Mouse (Mus musculus): ENCODE data around the gene Bcl11a. TPM values are rescaled to one million over a fixed set of nuclear protein-coding genes. Genes with fewer than 3 reads are reported as not detected.

The Bcl11a gene
- polyA plus RNA-seq, 1 experiment from 2014 or later, result 116 TPM

DNA sequence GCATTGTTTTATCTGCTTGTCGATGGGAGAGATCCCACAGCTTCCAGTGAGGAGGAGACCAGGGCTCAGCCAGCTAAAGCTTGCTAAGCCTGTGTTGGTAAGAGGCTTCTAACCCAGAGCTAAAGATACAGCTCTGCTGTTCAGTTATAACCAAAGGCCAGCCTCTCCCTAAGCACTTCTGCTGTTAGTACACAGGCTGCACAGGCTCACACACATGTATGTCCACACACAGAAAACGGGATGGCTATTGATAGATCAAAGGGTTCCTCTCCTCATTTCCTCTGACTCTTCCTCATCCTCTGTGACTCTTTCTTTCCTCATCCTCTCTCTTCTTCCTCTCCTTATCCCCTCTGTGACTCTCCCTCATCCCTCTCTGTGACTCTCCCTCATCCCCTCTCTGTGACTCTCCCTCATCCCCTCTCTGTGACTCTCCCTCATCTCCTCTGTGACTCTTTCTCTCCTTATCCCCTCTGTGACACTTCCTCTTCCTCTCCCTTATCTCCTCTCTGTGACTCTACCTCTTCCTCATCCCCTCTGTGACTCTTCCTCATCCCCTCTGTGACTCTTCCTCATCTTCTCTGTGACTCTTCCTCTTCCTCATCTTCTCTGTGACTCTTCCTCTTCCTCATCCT, 96.4 kb downstream of the Bcl11a start:
- 85% methylated on average over 2 of the region's 2 CpGs for WGBS
- no peaks in the 10 kb centered on the region for H3K36me3 ChIP-seq
- no peaks in the 10 kb centered on the region for H3K27me3 ChIP-seq
- no peak for ATAC-seq (ENCODE audit: low FRiP score, low read depth)
- no peak overlapping the region for H3K27ac ChIP-seq (replicated peaks)
- no peak overlapping the region for H3K4me2 ChIP-seq
- H3K4me3 ChIP-seq, result no peak overlapping the region
- H3K9ac ChIP-seq, result no peak overlapping the region
- no peaks in the 10 kb centered on the region for H3K4me1 ChIP-seq (replicated peaks)
- no peaks in the 10 kb centered on the region for H3K9me3 ChIP-seq

DNA sequence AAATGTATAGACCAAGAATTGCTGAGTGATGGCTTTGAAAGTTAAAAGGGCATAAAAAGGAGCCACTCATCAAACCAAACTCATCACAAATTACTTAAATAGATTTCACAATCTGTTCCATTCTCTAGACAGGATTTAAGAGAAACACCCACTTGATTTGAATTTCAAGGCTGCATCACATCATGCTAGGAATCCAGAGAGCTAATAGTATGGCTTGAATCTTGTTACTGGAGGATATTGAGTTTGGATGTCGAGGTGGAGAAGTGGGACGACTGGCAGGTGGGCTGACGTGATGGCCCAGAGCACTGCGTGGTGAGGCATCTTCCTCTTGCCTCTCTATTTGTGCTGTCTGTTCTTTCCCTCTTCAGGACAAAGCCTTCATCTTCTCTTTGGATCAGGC, 99.6 kb downstream of the Bcl11a start:
- no peak overlapping the region for H3K9ac ChIP-seq
- no peaks in the 10 kb centered on the region for H3K36me3 ChIP-seq
- no peak overlapping the region for H3K27ac ChIP-seq (replicated peaks)
- WGBS, result 88% methylated on average over 4 of the region's 4 CpGs
- H3K4me3 ChIP-seq, result no peak overlapping the region
- H3K27me3 ChIP-seq, result no peaks in the 10 kb centered on the region
- ATAC-seq (ENCODE audit: low FRiP score, low read depth), result no peak
- H3K4me1 ChIP-seq (replicated peaks), result no peaks in the 10 kb centered on the region
- H3K9me3 ChIP-seq, result no peaks in the 10 kb centered on the region
- H3K4me2 ChIP-seq, result no peak overlapping the region

DNA sequence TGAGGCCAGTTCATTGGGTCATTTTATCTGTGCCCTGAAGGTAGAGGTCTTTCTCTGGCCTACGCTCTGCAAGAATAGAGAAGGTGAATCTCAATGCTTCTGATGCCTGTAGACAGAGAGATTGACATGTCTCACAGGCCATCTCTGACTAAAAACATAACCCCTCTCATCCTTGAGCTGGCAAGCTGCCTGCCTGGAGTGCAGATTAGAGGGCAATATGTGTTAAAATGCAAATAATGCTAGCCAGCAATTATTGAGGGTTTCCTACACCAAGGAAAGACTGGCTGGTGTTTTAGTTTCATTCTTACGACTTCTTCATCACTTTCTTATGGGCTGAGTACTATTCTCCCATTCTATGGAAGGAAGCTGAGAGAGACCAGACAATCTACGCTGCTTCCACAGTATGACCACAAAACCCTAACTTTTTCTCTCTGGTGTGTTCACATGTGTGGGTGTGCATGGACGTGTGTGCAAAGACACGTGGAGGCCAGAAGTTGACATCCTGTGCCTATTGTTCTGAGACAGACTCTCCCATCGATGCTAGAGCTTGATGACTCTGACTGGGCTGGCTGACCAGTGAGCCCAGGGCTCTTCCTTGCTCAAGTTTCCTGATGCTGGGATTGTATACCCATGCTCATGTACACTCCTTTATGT, 101.1 kb downstream of the Bcl11a start:
- no peak for ATAC-seq (ENCODE audit: low FRiP score, low read depth)
- H3K9me3 ChIP-seq, result no peaks in the 10 kb centered on the region
- no peak overlapping the region for H3K9ac ChIP-seq
- no peaks in the 10 kb centered on the region for H3K27me3 ChIP-seq
- 93% methylated on average over 6 of the region's 6 CpGs for WGBS
- no peaks in the 10 kb centered on the region for H3K4me1 ChIP-seq (replicated peaks)
- H3K36me3 ChIP-seq, result no peaks in the 10 kb centered on the region
- H3K4me2 ChIP-seq, result no peak overlapping the region
- H3K27ac ChIP-seq (replicated peaks), result no peak overlapping the region
- no peak overlapping the region for H3K4me3 ChIP-seq

DNA sequence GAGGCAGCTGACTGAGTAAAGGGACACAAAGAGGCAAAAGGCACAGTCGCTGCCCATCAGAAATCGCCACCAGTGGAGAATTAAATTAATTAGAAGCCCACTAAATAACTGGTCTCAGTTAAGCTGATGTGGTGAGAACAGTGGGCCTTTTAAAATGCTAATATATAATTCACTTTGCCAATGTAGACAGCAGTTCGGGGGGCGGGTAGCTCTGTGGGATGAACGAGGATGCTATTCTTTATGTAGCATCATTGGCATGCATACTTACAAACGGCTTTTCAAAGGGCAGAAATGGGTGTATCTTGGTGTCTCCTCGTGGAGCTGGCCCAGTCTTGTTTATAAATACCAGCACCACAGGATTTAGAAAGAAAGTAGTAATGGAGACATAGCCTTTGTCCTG, 102.2 kb downstream of the Bcl11a start:
- 17% methylated on average over 7 of the region's 7 CpGs for WGBS
- no peaks in the 10 kb centered on the region for H3K36me3 ChIP-seq
- H3K27me3 ChIP-seq, result no peaks in the 10 kb centered on the region
- no peak overlapping the region for H3K27ac ChIP-seq (replicated peaks)
- no peak for ATAC-seq (ENCODE audit: low FRiP score, low read depth)
- H3K9ac ChIP-seq, result no peak overlapping the region
- no peak overlapping the region for H3K4me3 ChIP-seq
- no peaks in the 10 kb centered on the region for H3K4me1 ChIP-seq (replicated peaks)
- no peaks in the 10 kb centered on the region for H3K9me3 ChIP-seq
- no peak overlapping the region for H3K4me2 ChIP-seq

DNA sequence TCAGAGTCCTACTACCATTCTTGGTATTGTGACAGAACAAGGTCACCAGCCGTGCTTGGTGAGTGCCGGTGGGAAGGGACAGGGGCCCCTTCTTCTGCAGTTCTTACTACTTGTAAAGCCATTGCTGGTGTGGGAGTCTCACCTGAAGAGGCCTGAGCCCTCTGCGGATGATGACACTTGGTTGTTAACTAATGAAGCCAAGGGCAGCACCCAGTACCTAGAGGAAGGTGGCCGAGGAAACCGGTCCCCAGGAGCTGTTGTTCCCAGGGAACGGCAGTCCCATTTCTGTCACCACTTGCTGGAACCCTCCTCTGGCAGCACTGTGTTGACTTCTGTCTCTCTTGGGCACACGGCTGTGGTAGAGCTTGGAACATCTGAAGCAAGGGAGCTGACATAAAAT, 105.6 kb downstream of the Bcl11a start:
- H3K4me3 ChIP-seq, result no peak overlapping the region
- H3K36me3 ChIP-seq, result no peaks in the 10 kb centered on the region
- ATAC-seq (ENCODE audit: low FRiP score, low read depth), result no peak
- H3K4me1 ChIP-seq (replicated peaks), result no peaks in the 10 kb centered on the region
- no peaks in the 10 kb centered on the region for H3K9me3 ChIP-seq
- 94% methylated on average over 7 of the region's 7 CpGs for WGBS
- no peaks in the 10 kb centered on the region for H3K27me3 ChIP-seq
- H3K27ac ChIP-seq (replicated peaks), result no peak overlapping the region
- H3K9ac ChIP-seq, result no peak overlapping the region
- no peak overlapping the region for H3K4me2 ChIP-seq

DNA sequence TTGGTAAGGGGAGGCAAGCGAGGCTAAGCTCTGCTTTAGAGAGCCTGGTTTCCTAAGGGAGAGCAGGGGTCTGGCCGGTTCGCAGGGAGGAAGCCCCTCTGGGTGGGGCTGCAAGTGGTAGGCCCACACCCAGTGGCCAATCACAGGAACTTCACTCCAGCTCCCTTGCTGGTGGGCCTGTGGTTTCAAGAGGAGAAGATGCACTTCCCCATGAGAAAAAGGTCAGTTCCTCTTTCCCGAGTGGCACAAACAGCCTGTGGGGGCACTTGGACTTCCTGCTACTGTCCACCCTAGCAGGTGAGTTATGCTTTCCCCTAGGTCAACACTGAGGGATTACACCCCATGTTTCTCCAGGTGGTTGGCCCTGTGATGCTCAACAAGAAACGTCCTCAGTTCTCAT, 107.1 kb downstream of the Bcl11a start:
- no peak overlapping the region for H3K9ac ChIP-seq
- no peak for ATAC-seq (ENCODE audit: low FRiP score, low read depth)
- no peak overlapping the region for H3K4me3 ChIP-seq
- 77% methylated on average over 5 of the region's 5 CpGs for WGBS
- H3K9me3 ChIP-seq, result no peaks in the 10 kb centered on the region
- no peaks in the 10 kb centered on the region for H3K36me3 ChIP-seq
- H3K4me2 ChIP-seq, result no peak overlapping the region
- no peaks in the 10 kb centered on the region for H3K27me3 ChIP-seq
- no peak overlapping the region for H3K27ac ChIP-seq (replicated peaks)
- no peaks in the 10 kb centered on the region for H3K4me1 ChIP-seq (replicated peaks)

DNA sequence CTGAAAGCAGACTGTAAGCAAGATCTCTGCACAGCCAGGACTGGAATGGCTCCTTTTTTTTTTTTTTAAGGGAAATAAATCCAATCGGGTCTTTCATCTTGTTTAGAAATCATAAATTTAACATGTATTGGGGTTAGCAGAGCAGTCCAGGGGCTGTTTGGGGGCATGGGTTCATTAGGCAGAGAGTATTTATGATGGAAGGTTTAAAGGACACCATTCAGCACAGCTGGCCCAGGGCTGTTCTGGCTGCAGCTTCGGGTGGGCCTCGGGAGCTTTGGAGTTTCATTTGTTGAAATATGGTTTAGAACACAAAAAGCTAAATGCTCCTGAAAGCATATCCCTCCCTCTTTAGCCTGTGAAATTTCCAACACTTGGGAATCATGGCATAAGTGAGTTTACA, 112.6 kb downstream of the Bcl11a start:
- no peaks in the 10 kb centered on the region for H3K36me3 ChIP-seq
- no peaks in the 10 kb centered on the region for H3K27me3 ChIP-seq
- no peak for ATAC-seq (ENCODE audit: low FRiP score, low read depth)
- no peaks in the 10 kb centered on the region for H3K9me3 ChIP-seq
- H3K4me2 ChIP-seq, result no peak overlapping the region
- no peak overlapping the region for H3K27ac ChIP-seq (replicated peaks)
- H3K4me1 ChIP-seq (replicated peaks), result no peaks in the 10 kb centered on the region
- WGBS, result 80% methylated on average over 3 of the region's 3 CpGs
- H3K4me3 ChIP-seq, result no peak overlapping the region
- H3K9ac ChIP-seq, result no peak overlapping the region

DNA sequence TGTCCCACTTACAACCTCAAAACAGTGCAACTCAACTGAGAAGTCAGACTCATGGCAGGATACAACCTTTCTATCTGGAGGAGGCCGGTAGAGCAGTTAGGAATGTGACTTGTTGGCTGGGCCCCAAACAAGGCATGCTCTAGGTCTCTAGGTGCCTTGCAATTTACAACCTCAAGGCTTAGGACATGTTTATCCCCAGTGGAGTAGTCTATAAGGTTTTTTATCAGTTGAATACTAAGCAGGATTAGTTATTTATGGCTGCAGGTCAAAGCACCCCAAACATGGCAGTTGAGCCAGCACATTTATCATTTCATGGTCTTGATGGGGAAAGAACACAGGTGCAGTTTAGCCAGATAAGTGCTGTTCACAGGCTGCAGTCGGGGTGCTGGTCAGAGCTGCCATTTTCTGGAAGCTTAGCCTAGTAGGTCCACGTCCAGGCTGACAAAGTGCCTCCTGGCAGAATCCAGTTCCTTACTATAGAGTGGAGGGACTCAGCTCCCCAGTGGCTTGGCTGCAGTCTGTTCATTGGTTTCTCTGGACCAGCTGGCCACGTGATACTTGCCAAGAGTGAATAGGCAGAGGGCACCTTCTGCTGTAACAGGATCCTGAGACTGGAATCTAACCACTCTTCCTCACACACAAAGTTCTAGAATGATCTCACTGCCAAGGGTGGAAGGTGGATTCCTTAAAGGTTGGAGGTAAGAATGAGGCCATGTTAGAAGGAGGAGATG, 118.8 kb downstream of the Bcl11a start:
- no peaks in the 10 kb centered on the region for H3K4me1 ChIP-seq (replicated peaks)
- no peak overlapping the region for H3K9ac ChIP-seq
- H3K27ac ChIP-seq (replicated peaks), result no peak overlapping the region
- H3K36me3 ChIP-seq, result no peaks in the 10 kb centered on the region
- H3K27me3 ChIP-seq, result no peaks in the 10 kb centered on the region
- no peaks in the 10 kb centered on the region for H3K9me3 ChIP-seq
- WGBS, result 71% methylated on average over 4 of the region's 4 CpGs
- H3K4me2 ChIP-seq, result no peak overlapping the region
- no peak for ATAC-seq (ENCODE audit: low FRiP score, low read depth)
- H3K4me3 ChIP-seq, result no peak overlapping the region

DNA sequence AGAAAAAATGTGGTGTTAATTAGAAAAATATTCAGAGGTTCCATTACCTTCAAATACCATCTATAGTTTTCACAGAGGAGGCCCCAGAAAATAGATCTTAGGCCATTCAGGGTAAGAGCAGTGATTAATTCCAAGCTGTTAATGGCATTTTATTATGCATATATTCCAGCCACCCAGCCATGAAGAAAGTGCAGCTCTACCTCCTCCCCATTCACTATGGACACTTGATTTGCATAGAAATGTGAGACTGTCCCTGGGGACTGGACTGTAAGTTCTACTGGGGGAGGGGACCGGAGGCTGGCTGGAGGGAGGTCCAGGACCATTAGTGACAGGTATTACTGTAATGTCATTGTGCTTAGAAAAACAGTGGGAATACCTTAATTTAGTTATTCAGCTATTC, 119.6 kb downstream of the Bcl11a start:
- Histone ChIP-seq H3K36me3 (no peaks in the 10 kb centered on the region), H3K27ac (replicated peaks) (no peak overlapping the region), H3K4me3 (no peak overlapping the region), H3K4me2 (no peak overlapping the region), H3K9me3 (no peaks in the 10 kb centered on the region), H3K27me3 (no peaks in the 10 kb centered on the region), H3K4me1 (replicated peaks) (no peaks in the 10 kb centered on the region), H3K9ac (no peak overlapping the region)
- no peak for ATAC-seq (ENCODE audit: low FRiP score, low read depth)
- 16% methylated on average over 1 of the region's 1 CpGs for WGBS

DNA sequence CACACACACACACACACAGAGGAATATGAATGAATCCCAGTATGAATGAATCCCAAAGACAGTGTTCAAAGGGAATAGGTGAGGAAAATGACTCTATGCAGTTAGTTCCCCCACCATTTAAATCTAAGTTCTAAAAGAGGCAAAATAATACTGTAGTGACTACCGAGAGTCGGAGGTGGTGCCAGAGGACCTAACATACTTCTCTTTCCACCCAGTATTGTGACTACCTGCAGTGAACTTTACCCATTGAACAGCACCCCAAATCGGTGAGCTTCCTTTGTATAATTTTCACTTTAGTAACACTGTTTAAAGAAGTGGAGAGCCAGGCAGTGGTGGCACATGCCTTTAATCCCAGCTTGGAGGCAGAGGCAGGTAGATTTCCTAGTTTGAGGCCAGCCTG, 121.7 kb downstream of the Bcl11a start:
- Histone ChIP-seq H3K4me2 (no peak overlapping the region), H3K9me3 (no peaks in the 10 kb centered on the region), H3K4me3 (no peak overlapping the region), H3K4me1 (replicated peaks) (no peaks in the 10 kb centered on the region), H3K27me3 (no peaks in the 10 kb centered on the region), H3K36me3 (no peaks in the 10 kb centered on the region), H3K9ac (no peak overlapping the region), H3K27ac (replicated peaks) (no peak overlapping the region)
- WGBS, result 94% methylated on average over 3 of the region's 3 CpGs
- no peak for ATAC-seq (ENCODE audit: low FRiP score, low read depth)

DNA sequence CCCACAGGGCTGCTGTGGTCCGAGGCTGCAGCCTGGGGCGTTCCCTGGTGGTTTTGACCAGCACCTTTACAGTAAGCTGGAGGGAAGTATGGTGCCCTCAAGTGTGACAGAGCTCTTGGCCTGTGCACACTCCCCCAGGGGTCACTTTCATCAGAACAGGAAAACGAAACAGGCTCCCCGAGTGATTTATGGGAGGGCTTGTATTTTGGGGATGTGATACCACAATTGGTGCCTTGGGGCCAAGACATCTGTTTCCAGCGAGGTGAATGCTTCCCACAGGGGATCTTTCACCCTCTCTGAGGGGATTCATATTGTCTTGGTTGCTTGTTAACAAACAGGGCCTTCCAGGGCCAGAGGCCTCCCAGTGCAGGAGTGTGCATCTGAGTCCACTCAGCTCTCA, 122.5 kb downstream of the Bcl11a start:
- ATAC-seq (ENCODE audit: low FRiP score, low read depth), result no peak

DNA sequence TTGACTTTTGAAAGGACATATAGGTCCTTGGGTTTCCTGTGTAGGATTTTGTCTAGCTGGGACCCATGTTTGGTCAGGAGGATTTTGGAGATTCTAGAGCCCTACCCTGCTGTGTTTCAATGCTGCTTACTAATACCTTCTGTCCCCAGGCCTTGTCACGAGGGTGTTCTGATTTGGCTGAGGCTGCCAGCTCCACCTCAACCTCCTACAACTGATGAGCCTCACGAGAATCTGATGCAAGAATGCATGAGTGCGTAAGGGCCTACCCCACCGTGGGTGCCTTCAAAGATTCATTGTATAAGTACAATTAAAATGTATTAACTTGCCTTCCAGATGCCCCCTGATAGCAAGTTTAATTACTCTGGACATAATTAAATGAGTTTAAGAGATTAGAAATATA, 123.4 kb downstream of the Bcl11a start:
- Histone ChIP-seq H3K36me3 (no peaks in the 10 kb centered on the region), H3K9ac (no peak overlapping the region), H3K9me3 (no peaks in the 10 kb centered on the region), H3K4me3 (no peak overlapping the region), H3K27me3 (no peaks in the 10 kb centered on the region), H3K4me2 (no peak overlapping the region), H3K4me1 (replicated peaks) (no peaks in the 10 kb centered on the region), H3K27ac (replicated peaks) (no peak overlapping the region)
- WGBS, result 64% methylated on average over 4 of the region's 4 CpGs
- no peak for ATAC-seq (ENCODE audit: low FRiP score, low read depth)

More for the DNA sequence above, 122.5 kb downstream of the Bcl11a start:
- WGBS, result 64% methylated on average over 5 of the region's 5 CpGs
- Histone ChIP-seq H3K9ac (no peak overlapping the region), H3K36me3 (no peaks in the 10 kb centered on the region), H3K4me2 (no peak overlapping the region), H3K27me3 (no peaks in the 10 kb centered on the region), H3K9me3 (no peaks in the 10 kb centered on the region), H3K4me3 (no peak overlapping the region), H3K4me1 (replicated peaks) (no peaks in the 10 kb centered on the region), H3K27ac (replicated peaks) (no peak overlapping the region)

Data from hindbrain, embryonic 15.5 days (tissue).